Mouse (Mus musculus) small intestine, adult 10 weeks (tissue): ENCODE results near the gene Blzf1. TPM values are rescaled to one million over a fixed set of nuclear protein-coding genes. Genes with fewer than 3 reads are reported as not detected.

ENCODE experiments used
- polyA plus RNA-seq: library from polyadenylated mRNA; stranded (reverse); fragments of 350-450 nt; fragmentation: Illumina TruSeq; extraction: RNeasy Lipid Tissue Mini Kit (QIAGEN cat#74804); gene quantifications from one replicate; pipeline ENCODE4 v1.2.3, GENCODE M21; 2014; ENCODE audit warnings: low replicate concordance

The Blzf1 gene
- polyA plus RNA-seq: 38.6 TPM

GRCm38 (mm10) chr1:164307124-164307751 is at the start of gene Blzf1:
Gene Blzf1, minus strand, starts transcription at chr1:164307489.

GRCm38 (mm10) chr1:164303821-164304220 is 3.5 kb downstream of the Blzf1 start, which contains the start of gene Nme7:
Gene Nme7, plus strand, starts transcription at chr1:164304121.

GRCm38 (mm10) chr1:164275455-164275954 is 31.8 kb downstream of the Blzf1 start, which contains the start of gene Ccdc181:
Gene Ccdc181, plus strand, starts transcription at chr1:164275585.

GRCm38 (mm10) chr1:164248465-164249331 is 58.6 kb downstream of the Blzf1 start, which contains the start of gene Slc19a2:
Gene Slc19a2, plus strand, starts transcription at chr1:164249046.

Other genes with a start within 250 kb of the Blzf1 start
- 6.7 TPM for gene Sell, start 245.5 kb downstream of the Blzf1 start, polyA plus RNA-seq
- gene Selp, start 192.2 kb downstream of the Blzf1 start, polyA plus RNA-seq: 1.6 TPM
- 2.5 TPM for gene F5, start 155.7 kb downstream of the Blzf1 start, polyA plus RNA-seq
- gene Slc19a2, start 58.4 kb downstream of the Blzf1 start, polyA plus RNA-seq: 40.6 TPM
- gene Ccdc181, start 31.9 kb downstream of the Blzf1 start, polyA plus RNA-seq: 20.9 TPM
- gene Nme7, start 3.4 kb downstream of the Blzf1 start, polyA plus RNA-seq: 12.7 TPM
- 3,238 TPM for gene Atp1b1, start 150.9 kb upstream of the Blzf1 start, polyA plus RNA-seq